ENCODE assay signal across 9 mouse cellular contexts in the genomic region with DNA sequence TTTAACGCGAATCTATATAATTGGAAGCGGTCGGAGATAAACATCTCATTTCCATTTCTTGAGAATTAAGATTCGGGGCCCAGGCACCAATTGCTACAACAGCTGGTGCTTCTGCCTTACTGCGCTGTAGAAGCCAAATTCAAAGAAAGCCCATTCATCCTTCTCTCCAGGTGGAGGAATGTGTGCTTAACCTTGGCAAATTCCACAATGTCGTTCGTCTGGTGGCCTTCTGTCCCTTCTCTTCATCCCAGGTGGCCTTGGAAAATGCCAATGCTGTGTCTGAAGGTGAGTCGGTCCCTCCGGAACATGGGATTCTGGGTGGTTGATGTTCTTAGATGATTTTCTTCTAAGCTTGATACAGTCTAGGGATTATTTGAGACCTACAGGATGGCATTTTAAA. TPM values are rescaled to one million over a fixed set of nuclear protein-coding genes. Genes with fewer than 3 reads are reported as not detected.
DNase-seq lines count a peak whose midpoint lies in the region; ATAC-seq and TF ChIP-seq lines count a peak whose summit lies in the region.
"Had no signal": no experiment of that assay in that cellular context is flagged by ENCODE, and none has a peak within 500 bp of the region (broad histone marks: within the 10 kb centered on the region; RNA-seq: fewer than 3 reads in every experiment).

No protein-coding gene starts in this region.

- peaks cover 19% of the 10 kb centered on the region; the same call in 1 of the 2 replicates for H3K4me1 ChIP-seq in kidney, embryonic 14.5 days (ENCODE audit: control insufficient read depth, insufficient read depth, low read length)
- H3K4me1 ChIP-seq in cortical plate, adult 2 months (ENCODE audit: control insufficient read depth, insufficient read depth, low read length) = peaks cover 3% of the 10 kb centered on the region; the same call in 1 of the 2 replicates
- peaks cover 32% of the 10 kb centered on the region for H3K4me1 ChIP-seq in hindbrain, embryonic 13.5 days (replicated peaks)
- H3K4me1 ChIP-seq in midbrain, embryonic 14.5 days (ENCODE audit: control insufficient read depth, insufficient read depth, low read length) = peaks cover 15% of the 10 kb centered on the region

- no peak for DNase-seq in kidney, postnatal 4 days
- DNase-seq in midbrain, embryonic 14.5 days = no peak
- DNase-seq in spleen, postnatal 14 days (ENCODE audit: low spot score in 2 of 2) = no peak
- no peak for DNase-seq in gastrocnemius, postnatal 14 days
- no peak for DNase-seq in thymus, postnatal 0 days (ENCODE audit: low spot score)

- no peaks in the 10 kb centered on the region for H3K27me3 ChIP-seq in kidney, embryonic 14.5 days (ENCODE audit: control insufficient read depth, insufficient read depth, low read length)
- no peaks in the 10 kb centered on the region for H3K27me3 ChIP-seq in hindbrain, embryonic 13.5 days
- no peaks in the 10 kb centered on the region for H3K27me3 ChIP-seq in midbrain, embryonic 14.5 days (ENCODE audit: control insufficient read depth, insufficient read depth, low read length)

- intact Hi-C loops in gastrocnemius, postnatal 14 days (cut with DNase I; ENCODE audit: low total_unique reads) = no loop called here

- peaks cover 44% of the 10 kb centered on the region for H3K36me3 ChIP-seq in kidney, embryonic 14.5 days (ENCODE audit: control insufficient read depth, insufficient read depth, low read length)
- peaks cover 43% of the 10 kb centered on the region for H3K36me3 ChIP-seq in hindbrain, embryonic 13.5 days
- peaks cover 43% of the 10 kb centered on the region for H3K36me3 ChIP-seq in midbrain, embryonic 14.5 days (ENCODE audit: control insufficient read depth, insufficient read depth, low read length)

- peak overlapping the region; percentile 90 for H3K9ac ChIP-seq in kidney, embryonic 14.5 days (ENCODE audit: low read depth, low read length)
- peak overlapping the region; percentile 94 for H3K9ac ChIP-seq in hindbrain, embryonic 13.5 days
- H3K9ac ChIP-seq in midbrain, embryonic 14.5 days (replicated peaks; ENCODE audit: low read length) = peak overlapping the region; percentile 77

- TF ChIP-seq CTCF in cortical plate, adult 2 months (IDR thresholded peaks at IDR 0.05; ENCODE audit: extremely low read depth, insufficient read depth, low read length) = no peak

- peak overlapping the region; percentile 80 for H3K4me2 ChIP-seq in kidney, embryonic 14.5 days (replicated peaks; ENCODE audit: low read depth, low read length)
- peak overlapping the region; percentile 78 for H3K4me2 ChIP-seq in hindbrain, embryonic 13.5 days
- H3K4me2 ChIP-seq in midbrain, embryonic 14.5 days (ENCODE audit: low read length) = peak overlapping the region; percentile 95

- H3K27ac ChIP-seq in kidney, embryonic 14.5 days (ENCODE audit: low read depth, low read length) = peak overlapping the region; percentile 91; the same call in 1 of the 2 replicates
- H3K27ac ChIP-seq in cortical plate, adult 2 months (ENCODE audit: insufficient read depth, low read length) = no peak overlapping the region
- peak overlapping the region; percentile 94 for H3K27ac ChIP-seq in hindbrain, embryonic 13.5 days
- peak overlapping the region; percentile 91 for H3K27ac ChIP-seq in midbrain, embryonic 14.5 days (replicated peaks; ENCODE audit: low read depth, low read length)

- peak overlapping the region; percentile 63 for H3K4me3 ChIP-seq in kidney, embryonic 14.5 days (ENCODE audit: low read length)
- H3K4me3 ChIP-seq in cortical plate, adult 2 months (ENCODE audit: insufficient read depth, low read length) = peak overlapping the region; percentile 76
- H3K4me3 ChIP-seq in hindbrain, embryonic 13.5 days = peak overlapping the region; percentile 91
- H3K4me3 ChIP-seq in midbrain, embryonic 14.5 days (replicated peaks; ENCODE audit: low read depth, low read length) = peak overlapping the region; percentile 92

- under 1% methylated on average over 10 of the region's 10 CpGs for WGBS in kidney, embryonic 14.5 days
- 1% methylated on average over 10 of the region's 10 CpGs for WGBS in hindbrain, embryonic 13.5 days
- WGBS in midbrain, embryonic 14.5 days = 3% methylated on average over 10 of the region's 10 CpGs

- no peak for ATAC-seq in kidney, embryonic 14.5 days (ENCODE audit: low FRiP score, low TSS enrichment)
- ATAC-seq in hindbrain, embryonic 13.5 days (ENCODE audit: low FRiP score) = no peak
- no peak for ATAC-seq in midbrain, embryonic 14.5 days (ENCODE audit: low FRiP score, low TSS enrichment)

- H3K9me3 ChIP-seq in kidney, embryonic 14.5 days (ENCODE audit: control insufficient read depth, low read length) = no peaks in the 10 kb centered on the region
- no peaks in the 10 kb centered on the region for H3K9me3 ChIP-seq in hindbrain, embryonic 13.5 days
- H3K9me3 ChIP-seq in midbrain, embryonic 14.5 days (ENCODE audit: control insufficient read depth, low read length) = no peaks in the 10 kb centered on the region

- TF ChIP-seq POLR2A in cortical plate, adult 2 months (IDR thresholded peaks at IDR 0.05; ENCODE audit: extremely low read depth, insufficient read depth, low read length) = no peak

RNA-seq across cellular contexts. Expression of a gene that starts 0.6 kb away (rescaled TPM):
- polyA plus RNA-seq in kidney, embryonic 14.5 days (2014; fragmentation: Nextera tagmentation; extraction: Ambion mirVana) = 311 and 354 TPM in 2 replicates
- polyA plus RNA-seq in cortical plate, adult 2 months (2012; rRNA removed) = 144 and 146 TPM in 2 replicates
- polyA plus RNA-seq in hindbrain, embryonic 13.5 days (2015; fragmentation: Nextera tagmentation; extraction: Ambion mirVana) = 230 and 253 TPM in 2 replicates
- polyA plus RNA-seq in midbrain, embryonic 14.5 days (2014; fragmentation: Nextera tagmentation; extraction: Ambion mirVana) = 217 and 235 TPM in 2 replicates
- 10 to 100 TPM; 37.1 to 37.4 TPM for total RNA-seq in gastrocnemius, postnatal 14 days (2021)
- 322 and 360 TPM in 2 replicates for polyA plus RNA-seq in thymus, postnatal 0 days (2015; fragmentation: Nextera tagmentation; extraction: Ambion mirVana)

RNA-seq across cellular contexts. Expression of a gene that starts 9.5 kb away (rescaled TPM):
- polyA plus RNA-seq in kidney, embryonic 14.5 days (2014; fragmentation: Nextera tagmentation; extraction: Ambion mirVana) = 175 and 181 TPM in 2 replicates
- 353 and 375 TPM in 2 replicates for polyA plus RNA-seq in cortical plate, adult 2 months (2012; rRNA removed)
- 156 and 157 TPM in 2 replicates for polyA plus RNA-seq in hindbrain, embryonic 13.5 days (2015; fragmentation: Nextera tagmentation; extraction: Ambion mirVana)
- polyA plus RNA-seq in midbrain, embryonic 14.5 days (2014; fragmentation: Nextera tagmentation; extraction: Ambion mirVana) = 166 and 170 TPM in 2 replicates
- 100 to 1,000 TPM; 402 to 460 TPM for total RNA-seq in gastrocnemius, postnatal 14 days (2021)
- polyA plus RNA-seq in thymus, postnatal 0 days (2015; fragmentation: Nextera tagmentation; extraction: Ambion mirVana) = 134 and 146 TPM in 2 replicates

RNA-seq across cellular contexts. Expression of a gene that starts 20.1 kb away (rescaled TPM):
- polyA plus RNA-seq in kidney, embryonic 14.5 days (2014; fragmentation: Nextera tagmentation; extraction: Ambion mirVana) = 2.8 and 3.1 TPM in 2 replicates
- 13.0 and 16.1 TPM in 2 replicates for polyA plus RNA-seq in cortical plate, adult 2 months (2012; rRNA removed)
- polyA plus RNA-seq in hindbrain, embryonic 13.5 days (2015; fragmentation: Nextera tagmentation; extraction: Ambion mirVana) = 2.6 and 3.1 TPM in 2 replicates
- polyA plus RNA-seq in midbrain, embryonic 14.5 days (2014; fragmentation: Nextera tagmentation; extraction: Ambion mirVana) = 3.6 and 4.7 TPM in 2 replicates
- under 1 TPM; 0.66 to 0.73 TPM for total RNA-seq in gastrocnemius, postnatal 14 days (2021)
- 0.12 and 0.15 TPM in 2 replicates for polyA plus RNA-seq in thymus, postnatal 0 days (2015; fragmentation: Nextera tagmentation; extraction: Ambion mirVana)
- total RNA-seq: hematopoietic stem cell, adult 5-6 weeks had no signal
